Mouse (Mus musculus) c-Kit-positive CD71-positive TER-119-negative erythroid progenitor cells, embryonic 14.5 days (primary cell): ENCODE data around the gene Trim11.

Experiments used
- DNase-seq: peaks from one replicate; pipeline ENCODE4 v3.0.0-alpha.2; 2013; ENCODE audit warnings: low read depth

The Trim11 gene

DNA sequence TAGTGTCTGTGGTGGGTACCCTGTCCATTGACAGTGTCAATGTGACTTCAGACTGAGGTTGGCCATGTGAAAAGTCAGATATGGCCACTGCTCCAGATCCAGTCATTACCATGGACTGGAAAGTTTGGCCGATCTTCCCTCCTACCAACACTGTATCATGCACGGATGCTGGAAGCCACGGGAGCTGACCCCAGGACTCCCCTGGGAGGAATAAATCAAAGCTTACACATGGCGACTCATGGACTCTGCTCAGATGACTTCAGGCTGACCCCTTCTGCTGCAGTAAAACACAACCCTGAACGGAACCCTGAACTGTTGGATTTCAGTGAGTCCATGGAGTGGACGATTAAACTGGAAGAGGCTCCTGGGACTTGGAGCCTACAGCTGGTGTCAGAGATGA lies 48.5 kb downstream of the Trim11 start:
- no peak for DNase-seq

- no peak for DNase-seq
These were observed 51.1 kb downstream of the Trim11 start for GRCm38 (mm10) chr11:59029003-59029402.
